Mouse (Mus musculus) A20 (cell line): Measurements from ENCODE around the gene Piezo1.
"Not testable (repeated sequence)": the region's sequence is repeated elsewhere in the genome, so short reads cannot be mapped to it uniquely, and the experiment has no call there.

Experiments used
- DNase-seq: peaks from one replicate; pipeline ENCODE4 v3.0.0-alpha.2; 2011; ENCODE audit warnings: low read depth, low spot score

Piezo1 gene

GRCm38 (mm10) chr8:122551265-122552051, at the start of gene Piezo1:
TSS of gene Piezo1 (minus strand) at chr8:122551329.
- DNase-seq: peak; percentile 93

DNA sequence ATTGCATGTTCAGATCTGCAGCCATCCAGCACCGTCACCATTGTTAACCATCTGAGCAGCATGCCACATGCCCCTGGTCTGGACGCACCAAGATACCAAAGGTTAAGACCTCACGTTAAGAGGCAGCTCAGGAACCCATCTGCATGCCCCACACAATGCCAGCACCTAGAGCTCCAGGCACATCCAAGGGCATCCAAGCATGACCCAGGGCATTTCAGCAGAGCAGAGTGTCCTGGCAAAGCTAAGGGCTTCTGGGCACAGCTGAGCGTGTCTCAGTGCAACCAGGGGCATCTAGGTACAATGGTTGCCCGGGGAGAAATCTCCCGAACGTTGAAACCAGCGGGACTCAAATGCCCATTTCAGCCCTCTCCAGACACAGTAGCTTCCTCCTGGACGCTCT, 49.5 kb upstream of the Piezo1 start:
- DNase-seq: no peak

DNA sequence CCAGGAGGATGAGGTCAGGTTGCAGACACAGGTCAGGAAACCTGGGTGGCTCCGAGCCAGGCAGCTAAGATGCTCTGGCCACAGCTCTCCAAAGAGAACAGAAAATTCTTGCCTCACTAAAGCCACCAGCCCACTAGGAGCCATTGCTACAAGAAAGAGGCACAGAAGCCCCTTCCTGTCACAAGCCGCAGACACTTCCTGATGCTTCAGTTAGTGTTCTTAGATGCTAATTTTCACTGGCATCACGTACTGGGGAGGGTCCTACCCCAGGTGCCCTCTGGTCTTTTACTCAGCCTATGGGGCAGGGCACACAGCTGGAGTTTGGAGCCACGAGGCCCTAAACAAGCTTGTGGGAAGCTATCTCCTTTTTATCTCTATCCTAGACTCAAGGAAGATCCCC, 44.9 kb upstream of the Piezo1 start:
- no peak for DNase-seq

GRCm38 (mm10) chr8:122593783-122594507, 42.8 kb upstream of the Piezo1 start:
- no peak for DNase-seq

GRCm38 (mm10) chr8:122593240-122593639, 42.1 kb upstream of the Piezo1 start:
- no peak for DNase-seq

GRCm38 (mm10) chr8:122586749-122587148, 35.6 kb upstream of the Piezo1 start:
- DNase-seq: no peak

GRCm38 (mm10) chr8:122586171-122586570, 35.0 kb upstream of the Piezo1 start:
- DNase-seq: no peak

- DNase-seq: no peak
These were observed 34.3 kb upstream of the Piezo1 start for GRCm38 (mm10) chr8:122585411-122585891.

DNA sequence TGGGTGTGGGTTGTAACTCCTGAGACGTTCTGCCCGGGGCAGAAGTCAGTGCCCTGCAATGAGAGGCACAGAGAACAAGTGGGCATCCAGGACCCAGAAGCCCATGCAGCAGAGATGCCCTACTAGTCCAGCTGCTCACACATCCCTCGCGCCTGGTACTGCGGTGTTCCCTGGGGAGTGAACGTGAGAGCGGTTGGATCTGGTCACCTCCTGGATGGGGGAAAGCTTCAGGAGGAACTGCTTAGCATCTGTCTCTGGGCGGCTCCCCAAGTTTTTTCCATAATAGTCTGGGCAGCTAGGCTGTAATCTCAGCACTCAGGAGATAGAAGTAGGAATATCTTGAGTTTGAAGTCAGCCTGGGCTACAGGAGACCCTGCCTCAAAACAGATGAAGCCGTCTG, 33.9 kb upstream of the Piezo1 start:
- DNase-seq: no peak

DNA sequence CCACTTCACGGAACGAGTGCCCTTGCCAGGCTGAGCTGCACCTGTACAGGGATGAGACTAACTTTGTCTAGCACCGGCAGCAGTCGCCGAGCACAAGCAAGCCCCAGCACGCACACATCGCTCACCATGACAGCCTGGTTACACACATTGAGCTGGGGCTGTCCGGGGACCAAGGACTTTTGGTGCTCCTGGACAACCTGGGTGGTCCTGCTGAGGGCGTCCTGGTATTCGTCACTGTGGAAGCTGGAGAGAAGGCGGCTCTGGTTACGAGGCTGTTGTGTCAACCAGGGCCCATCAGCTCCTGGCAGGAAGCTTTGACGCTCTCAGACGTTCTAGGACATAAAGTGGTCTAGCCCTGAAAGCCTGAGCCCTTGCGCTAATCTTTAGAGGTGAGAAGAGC, 29.8 kb upstream of the Piezo1 start:
- DNase-seq: no peak

DNA sequence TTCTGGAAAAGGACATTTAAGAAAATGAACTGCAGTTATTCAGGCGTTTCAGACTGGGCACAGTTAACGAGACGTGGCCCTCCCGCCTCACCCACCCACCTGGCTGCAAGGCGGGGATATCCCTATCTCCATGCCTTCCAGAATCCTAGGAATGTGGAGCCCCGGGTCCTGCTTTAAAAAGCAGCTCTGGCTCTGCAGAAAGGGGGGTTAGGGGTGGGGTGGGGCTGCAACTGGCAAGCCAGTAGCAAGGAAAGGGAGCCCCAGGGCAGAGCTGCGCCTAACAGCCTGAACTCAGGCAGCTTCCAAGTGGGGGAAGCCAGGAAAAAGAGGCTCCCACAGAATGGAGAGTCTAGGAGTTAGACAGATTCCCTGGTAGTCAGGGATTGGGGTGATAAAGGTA, 28.1 kb upstream of the Piezo1 start:
- no peak for DNase-seq

DNA sequence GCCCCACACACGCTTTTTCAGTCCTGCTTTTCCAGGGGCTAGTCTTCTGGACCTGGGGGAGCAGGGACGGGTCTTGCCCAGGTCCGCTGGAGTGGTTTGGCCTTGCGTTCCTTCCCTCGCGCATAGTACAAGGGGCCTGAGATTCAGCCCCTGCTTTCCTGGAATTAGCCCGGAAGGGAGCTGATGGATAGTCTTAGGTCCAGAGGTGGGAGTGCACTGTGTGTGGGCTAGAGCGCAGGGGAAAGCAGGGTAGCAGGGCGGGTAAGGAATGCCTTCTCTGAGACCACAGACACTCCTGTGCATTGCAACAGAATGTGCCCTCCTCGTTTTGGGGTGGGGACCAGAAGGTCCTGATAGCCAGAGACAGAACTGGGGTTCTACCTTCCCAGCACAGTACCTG, 26.0 kb upstream of the Piezo1 start:
- no peak for DNase-seq

- DNase-seq: peak; percentile 96
These were observed 25.5 kb upstream of the Piezo1 start, which contains the start of gene Aprt for GRCm38 (mm10) chr8:122576648-122577022. TSS of gene Aprt (minus strand) at chr8:122576909.

GRCm38 (mm10) chr8:122575735-122576647, 24.9 kb upstream of the Piezo1 start:
- DNase-seq: peak; percentile 57

GRCm38 (mm10) chr8:122575286-122575685, 24.2 kb upstream of the Piezo1 start:
- no peak for DNase-seq

DNA sequence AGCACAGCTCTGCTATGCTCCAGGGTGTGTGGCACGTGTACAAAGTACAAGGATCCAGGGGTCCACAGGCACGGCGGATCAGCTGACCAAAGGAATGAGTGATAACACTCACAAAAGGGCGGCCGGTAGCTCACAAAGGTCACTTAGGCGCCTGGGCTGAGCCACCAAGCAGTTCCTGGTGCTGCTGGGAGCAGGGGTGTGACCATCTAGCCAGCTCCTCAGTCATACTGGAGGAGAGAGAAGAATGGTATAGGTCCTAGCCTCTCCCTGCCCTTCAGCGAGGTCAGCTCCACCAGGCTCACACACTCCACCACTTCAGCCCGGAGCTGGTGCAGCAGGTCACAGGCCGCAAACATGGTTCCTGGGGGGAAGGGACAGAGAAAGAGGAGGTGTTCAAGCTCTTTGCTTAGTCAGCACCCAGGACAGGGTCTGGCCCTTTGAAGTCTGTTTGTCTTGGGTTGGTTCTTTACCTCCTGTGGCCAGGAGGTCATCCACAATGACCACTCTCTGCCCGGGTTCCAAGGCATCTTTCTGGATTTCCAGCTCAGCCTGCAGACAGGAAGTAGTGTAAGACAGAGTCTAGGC, 23.6 kb upstream of the Piezo1 start:
- no peak for DNase-seq

DNA sequence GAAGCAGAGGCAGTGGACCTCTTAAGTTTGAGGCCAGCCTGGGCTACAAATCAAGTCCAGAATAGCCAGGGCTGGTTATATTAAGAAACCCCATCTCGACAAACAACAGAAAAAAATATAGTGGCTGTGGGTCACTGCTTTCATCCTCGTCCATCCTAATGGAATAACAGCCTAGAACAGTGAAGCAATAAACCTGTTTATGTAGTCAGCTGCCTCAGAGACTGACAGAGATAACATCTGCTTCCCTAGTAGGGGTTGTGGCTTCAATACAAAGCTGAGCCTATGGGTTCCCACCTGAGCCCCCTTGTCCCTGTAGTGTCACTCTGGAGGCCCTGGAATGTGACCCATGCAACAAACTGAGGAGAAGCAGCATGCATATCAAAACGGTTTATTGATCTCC, 23.1 kb upstream of the Piezo1 start:
- DNase-seq: no peak

GRCm38 (mm10) chr8:122573577-122573976, 22.4 kb upstream of the Piezo1 start:
- no peak for DNase-seq

DNA sequence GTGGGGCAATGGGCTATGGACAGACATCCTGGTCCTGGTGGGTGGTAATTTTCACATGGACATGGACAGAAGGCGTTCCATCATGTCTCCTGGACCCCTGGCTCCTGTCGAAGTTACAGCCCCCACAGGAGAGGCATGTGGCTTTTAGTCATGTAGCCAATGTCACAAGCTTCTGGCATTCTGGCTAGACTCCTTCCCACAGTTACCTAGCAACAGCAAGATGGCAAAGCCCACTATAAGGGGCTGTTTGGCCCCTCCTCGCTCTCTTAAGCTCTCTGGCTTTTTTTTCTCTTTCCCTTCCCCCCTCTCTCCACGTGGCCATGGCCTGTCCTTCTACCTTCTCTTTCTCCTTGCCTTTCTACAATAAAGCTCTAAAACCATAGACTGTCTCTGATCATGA, 22.0 kb upstream of the Piezo1 start:
- DNase-seq: not testable (repeated sequence)

DNA sequence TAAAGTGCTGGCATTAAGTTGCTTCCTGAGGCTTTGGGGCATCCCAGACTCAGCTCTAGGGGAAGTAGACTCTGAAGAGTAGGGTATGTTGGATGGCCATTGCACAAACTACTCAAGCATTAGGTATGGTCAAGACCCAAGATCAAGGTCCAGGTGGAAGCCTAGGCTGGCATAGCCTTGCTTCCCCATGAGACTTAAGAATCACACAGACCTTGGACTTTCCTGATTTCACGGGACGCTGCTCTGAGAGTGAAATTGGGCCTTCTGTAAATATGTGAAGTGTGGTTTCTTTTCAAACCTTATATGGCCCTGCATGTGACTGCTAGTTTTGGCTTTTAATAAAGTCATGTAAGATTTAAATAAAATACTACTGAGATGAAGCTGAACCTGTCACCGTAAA, 21.6 kb upstream of the Piezo1 start:
- no peak for DNase-seq

GRCm38 (mm10) chr8:122571750-122572267, 20.7 kb upstream of the Piezo1 start:
- no peak for DNase-seq
